Mouse (Mus musculus): ENCODE measurements around the gene Abhd4.
A peak's percentile ranks its signal among the peaks of the same experiment; 100 is the strongest.

The Abhd4 gene

DNA sequence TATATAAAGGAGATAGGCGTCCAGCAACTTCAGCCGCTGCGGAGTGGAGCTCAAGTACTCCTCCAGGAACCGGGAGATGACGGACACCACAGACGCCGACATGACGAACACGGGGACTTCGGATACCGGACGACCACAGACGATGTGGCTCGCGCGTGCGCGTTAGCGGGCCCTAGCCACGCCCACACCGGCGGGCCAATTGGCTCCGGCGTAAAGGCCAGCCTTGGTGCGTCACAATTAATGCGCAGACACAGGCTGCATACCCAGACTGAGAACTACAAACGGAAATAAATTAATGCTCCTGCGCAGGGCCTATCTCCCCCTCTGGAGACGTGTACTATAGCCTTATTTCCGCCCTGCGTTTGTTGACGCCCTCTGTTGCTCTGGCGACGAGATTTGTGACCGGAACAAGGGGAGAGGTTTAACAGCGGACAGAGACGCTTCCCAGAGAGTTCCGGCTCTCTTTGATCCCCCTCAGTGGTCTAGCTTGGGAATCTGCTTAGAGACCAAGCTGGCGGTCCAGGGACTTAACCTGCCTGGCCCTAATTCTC lies at the start of gene Abhd4, which contains the start of gene Dad1:
TSS of gene Abhd4 (plus strand) at position 448 of the 551 bp plus-strand sequence.
TSS of gene Dad1 (minus strand) at position 364 of the 551 bp plus-strand sequence.
- peak; percentile 98 to 99 for DNase-seq

DNA sequence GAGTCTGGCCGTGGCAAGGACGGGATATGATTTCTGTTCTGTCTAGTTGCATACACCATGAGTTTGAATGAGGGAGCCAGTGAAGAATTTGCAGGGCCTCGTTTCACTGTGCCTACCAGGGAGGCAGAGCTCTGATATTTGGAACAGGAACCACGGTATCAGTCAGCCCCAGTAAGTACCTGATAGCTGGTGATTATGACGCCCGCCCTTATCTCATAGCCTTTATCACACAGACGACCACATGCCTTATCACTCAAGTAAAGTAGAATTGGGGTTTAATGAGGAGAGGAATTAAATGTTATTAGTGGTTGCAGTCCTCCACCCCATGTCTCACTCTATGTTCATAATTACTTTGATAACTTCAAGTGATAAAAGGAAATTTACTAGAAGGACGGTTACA lies 49.7 kb upstream of the Abhd4 start:
- DNase-seq: no peak

DNA sequence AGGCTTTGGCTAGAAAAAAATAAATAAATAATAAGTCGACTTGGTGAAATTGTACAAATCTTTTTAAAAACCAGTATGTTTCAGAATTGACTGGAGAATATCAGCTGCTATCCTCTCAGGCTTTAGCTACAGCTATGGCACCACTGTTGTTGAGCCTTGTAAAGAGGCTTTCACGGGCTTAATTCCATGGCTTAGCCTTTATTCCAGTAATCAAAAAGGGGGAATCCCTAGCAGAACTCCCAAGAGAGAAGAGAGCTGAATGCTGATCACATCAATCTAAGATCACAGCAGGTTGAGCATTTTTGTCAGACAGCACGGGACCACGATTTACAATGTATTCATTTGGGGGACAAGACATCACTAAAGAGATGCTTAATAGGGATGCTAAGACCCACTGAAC lies 49.2 kb upstream of the Abhd4 start:
- DNase-seq: no peak

DNA sequence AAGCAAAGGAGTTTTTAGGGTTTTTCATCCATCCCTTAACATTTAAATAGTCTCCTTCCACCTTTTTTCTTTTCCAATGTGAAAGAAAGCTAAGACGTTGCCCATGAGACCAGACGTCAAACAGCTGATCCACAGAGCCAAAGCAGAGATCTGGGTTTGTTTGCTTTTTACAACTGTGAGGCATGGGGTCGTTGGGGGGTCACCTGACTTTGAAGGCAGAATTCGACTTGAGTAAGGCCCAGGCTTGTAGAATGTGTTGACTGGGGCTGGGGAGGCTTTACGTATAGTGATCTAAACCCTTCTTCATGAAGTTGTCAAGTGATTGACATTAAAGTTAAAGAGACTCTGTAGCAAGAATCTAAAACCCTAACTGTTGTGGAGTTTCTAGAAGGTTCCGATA lies 48.1 kb upstream of the Abhd4 start:
- DNase-seq: no peak

DNA sequence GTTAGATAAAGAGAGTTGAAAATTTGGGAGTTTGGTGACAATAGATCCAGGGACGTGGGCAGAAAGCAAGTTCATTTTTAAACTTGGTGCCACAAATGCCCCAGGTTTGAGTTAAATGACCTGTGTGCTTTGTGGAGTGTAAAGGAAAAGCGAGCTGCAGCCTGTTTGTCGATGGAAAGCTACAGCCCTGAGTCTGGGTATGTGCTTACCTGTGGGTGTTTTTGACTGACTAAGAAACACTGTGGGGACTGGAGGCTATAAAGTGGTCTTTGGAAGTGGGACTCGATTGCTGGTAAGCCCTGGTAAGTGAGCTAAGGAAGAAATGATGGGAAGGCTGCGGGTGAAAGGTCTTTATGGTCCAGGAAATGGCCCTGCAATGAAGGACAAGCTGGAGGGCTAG lies 47.7 kb upstream of the Abhd4 start:
- DNase-seq: no peak

DNA sequence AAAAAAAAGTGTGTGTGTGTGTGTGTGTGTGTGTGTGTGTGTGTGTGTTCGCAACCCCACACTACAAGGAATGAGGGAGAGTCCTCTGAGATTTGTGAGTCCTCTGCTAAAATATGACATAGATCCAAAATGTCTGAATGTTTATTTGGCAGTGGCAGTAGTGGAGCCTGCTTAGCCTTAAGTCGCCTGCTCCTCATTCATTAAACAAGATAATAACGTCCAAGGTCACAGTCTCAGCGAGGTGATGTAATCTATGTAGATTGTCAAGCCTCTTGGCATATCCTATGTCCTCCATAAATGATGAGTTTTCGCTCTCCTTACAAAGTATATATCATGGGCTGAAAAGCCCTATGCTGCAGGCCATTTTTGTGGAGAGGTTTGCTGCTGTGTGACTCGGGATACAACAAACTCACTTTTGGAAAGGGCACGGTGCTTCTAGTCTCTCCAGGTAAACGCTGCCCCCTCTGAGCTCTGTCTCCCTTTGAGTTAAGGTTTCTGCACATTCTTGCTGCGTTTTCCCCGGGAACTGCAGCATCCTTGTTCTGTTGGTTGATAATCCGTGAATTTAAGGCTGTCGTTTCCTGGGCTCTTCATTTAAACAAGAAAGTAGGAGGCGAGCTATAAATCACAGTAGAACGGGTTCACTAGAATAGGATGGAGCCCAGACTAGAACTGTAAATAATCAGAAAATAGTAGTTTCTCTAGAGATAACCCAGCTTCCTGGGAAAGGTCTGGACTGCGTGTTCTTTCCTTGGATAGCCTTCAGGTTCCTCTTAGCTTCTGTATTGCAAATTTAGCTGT lies 47.0 kb upstream of the Abhd4 start:
- DNase-seq: no peak

DNA sequence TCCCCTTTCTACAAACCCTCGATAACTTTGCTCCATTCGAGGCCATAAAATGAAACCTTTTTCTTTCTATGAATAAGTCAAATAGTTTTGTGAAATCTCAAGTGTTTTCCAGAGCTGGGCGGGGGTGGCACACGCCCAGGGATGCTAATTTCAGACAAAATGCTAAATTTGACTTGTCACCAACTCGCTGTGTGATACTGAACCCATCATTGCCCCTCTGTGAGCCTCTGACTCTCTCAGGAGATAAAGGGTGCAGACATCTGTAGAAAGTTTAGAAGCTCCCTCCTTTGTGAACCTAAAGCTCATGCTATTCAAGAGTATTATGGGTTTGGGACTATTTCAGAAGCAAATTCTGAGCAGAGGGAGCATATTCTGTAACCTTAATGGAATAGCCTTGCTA lies 46.1 kb upstream of the Abhd4 start:
- no peak for DNase-seq

DNA sequence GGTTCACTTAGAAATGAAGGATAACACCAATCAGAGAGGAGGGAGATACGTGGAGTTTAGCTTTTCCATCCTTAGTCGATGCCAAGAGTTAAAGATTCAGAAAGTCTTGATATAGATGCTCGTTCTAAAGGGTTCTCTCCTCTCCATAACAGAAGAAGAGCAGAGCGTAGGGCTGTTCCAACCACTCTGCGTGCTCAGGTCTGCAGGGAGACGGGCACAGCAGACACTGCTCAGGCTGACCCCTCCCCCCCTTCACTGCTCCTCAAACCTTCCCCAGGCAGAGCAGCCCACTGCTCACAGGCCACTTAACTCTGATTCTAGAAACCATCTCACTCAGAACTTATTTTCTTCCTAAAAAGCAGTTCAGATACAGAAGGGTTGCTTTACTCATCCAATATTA lies 45.2 kb upstream of the Abhd4 start:
- DNase-seq: no peak

DNA sequence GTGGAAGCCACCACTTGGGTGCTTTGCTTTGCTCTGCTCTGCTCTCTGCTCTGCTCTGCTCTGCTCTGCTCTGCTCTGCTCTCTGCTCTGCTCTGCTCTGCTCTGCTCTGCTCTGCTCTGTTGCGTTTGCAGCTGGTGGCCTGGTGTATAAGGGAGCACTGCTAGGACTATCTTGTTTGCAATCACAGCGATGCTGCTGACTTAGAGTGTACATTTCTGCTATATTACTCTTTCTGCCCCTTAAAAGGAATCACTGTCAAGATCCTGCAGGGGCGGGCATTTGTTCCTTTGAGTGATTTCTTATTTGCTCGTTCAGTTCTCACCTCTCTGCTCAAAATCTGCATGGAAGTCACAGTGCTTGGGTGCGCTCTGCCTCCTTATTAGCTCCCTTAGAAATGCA lies 44.1 kb upstream of the Abhd4 start:
- DNase-seq: no peak

DNA sequence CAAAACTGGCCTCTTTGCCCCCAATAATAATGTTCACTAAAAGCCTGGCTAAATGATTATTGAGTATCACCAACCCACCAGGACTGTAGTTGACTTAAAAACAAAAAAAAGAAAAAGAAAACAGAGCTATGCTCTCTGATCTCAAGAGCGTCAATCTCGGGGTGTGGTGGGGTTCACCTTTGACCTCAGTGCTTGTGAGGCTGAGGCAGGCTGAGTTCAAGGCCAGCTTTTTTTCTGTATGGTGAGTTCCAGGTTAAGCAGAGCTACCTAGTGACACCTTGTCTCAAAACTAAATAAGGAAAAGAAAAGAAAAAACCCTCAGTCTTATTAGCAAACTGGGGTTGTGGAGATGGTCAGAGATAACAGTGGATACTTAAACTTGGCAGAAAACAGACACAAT lies 43.6 kb upstream of the Abhd4 start:
- no peak for DNase-seq

DNA sequence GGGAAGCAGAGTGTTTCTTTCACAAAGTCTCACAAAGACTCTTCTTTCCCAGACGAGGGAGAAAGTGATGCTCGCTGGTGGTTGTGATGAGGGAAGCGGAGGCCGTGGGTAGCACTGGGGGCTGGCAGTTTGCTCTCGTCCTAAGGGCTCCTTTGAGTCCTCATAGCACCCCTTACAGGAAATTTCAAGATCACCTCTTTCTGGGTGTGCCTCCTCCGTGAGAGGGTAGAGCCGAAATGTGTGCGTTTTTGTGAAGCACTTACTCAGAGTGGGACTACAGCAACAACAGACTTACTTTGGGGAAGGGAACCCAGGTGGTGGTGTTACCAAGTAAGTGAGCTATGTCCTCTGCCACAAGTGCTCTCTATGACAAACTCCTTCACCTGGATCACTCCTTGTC lies 42.8 kb upstream of the Abhd4 start:
- DNase-seq: no peak

DNA sequence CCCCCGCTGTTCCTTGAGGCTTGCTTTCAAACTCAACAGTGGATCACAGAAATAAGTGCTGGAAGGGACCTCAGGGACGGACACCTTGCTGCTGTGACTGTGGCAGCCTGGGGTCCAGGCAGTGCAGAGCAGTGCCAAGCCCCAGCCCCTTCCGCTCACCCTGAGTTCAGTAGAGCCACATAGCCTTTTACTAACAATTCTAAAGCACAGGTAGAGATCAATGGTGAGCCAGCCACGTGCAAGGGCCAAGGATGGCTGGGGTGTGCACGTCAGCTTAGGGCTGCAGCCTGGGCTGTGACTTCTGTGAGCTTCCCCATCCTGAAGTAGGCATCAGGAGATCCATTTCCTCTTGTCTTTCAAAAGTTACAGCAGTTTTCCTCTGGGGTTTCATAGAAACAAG lies 42.2 kb upstream of the Abhd4 start:
- no peak for DNase-seq

DNA sequence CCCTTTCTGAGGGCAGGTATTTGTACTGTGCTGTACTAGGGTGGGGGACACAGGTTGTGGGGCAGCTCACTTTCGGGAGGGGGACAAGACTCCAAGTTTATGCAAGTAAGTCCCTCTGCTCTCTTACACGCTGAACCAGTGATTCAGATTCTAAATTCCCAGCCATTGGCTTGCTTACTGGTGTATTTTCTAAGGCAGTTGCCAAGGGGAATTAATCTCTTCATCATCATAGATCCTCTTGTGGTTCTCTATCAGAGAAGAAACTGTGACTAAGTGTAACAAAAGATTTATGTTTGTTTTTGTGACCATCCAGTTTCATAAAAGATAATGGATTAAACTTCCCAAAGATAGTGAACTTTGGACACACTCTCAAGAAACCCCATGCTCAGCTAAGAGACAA lies 40.3 kb upstream of the Abhd4 start:
- DNase-seq: no peak

DNA sequence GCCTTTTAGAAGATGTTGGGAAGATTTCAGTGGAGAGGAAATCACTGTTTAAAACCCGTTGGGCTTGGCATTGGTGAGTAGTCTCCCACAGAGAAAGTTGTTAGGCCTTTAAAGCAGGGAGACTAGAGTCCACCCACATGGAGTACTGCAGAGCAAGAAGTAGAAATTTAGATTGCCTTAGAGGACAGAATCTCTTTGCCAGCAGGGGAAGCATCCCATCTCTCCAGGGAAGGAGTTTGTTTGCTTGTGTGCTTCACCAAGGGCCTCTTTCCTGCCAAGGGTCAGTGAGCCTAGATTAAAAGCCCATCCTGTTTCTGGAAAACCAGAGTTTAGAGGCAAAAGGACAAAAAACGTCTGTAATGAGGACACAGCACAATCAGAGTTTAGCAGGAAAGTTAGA lies 39.5 kb upstream of the Abhd4 start:
- DNase-seq: no peak

DNA sequence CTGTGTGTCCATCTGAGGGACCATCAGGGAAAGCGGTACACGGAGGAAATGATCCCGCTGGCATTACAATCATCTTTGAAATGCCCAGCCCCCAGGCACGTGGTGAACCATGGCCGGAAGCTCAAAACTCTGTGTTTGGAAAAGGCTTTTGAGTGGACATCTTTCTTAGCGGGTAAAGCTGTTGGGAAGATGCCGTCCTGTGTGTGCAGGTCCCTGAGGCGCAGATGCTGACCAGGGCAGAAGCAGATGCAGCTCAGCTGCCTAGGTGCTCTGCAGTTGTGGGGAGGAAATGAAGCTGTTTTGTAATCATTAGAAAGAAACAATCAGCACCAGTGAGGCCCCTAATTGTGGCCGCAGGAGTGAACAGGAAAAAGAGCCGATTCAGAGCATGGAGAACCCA lies 39.1 kb upstream of the Abhd4 start:
- no peak for DNase-seq

DNA sequence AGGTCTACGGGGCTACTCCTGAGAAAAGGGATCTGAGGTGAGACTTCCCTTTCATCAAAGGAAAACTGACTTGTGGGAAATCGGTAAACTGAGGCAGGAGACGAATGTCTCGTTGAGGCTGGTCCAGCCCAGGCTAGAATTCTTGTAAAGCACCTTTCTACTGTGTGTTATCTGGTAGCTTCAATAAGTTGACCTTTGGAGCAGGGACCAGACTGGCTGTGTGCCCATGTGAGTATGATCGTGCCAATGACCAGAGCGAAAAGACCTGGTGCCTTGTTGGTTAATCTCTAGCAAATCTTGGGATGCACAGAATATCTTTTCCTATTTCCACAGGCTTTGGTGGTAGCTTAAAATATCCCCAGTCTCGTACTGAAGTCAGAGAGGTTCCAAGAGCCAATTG lies 37.9 kb upstream of the Abhd4 start:
- no peak for DNase-seq

DNA sequence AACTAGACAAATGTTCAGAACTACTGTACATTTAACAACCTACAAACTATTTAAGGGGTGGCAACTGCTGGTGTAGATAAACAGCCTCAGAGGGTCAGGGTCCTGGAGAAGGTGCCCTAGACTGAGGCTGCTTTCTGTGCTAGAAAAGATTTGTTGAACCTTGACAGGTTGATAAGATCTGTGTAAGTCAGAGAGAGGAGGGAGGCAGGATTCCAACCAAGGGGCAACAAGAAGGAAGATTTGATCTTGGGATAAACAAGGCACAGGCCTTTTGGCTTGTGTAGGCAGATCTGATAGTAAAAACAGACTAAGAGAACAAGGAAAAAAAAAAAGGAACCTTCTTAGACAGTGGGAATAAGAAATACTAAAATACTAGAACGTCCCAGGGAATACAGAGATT lies 35.8 kb upstream of the Abhd4 start:
- no peak for DNase-seq

DNA sequence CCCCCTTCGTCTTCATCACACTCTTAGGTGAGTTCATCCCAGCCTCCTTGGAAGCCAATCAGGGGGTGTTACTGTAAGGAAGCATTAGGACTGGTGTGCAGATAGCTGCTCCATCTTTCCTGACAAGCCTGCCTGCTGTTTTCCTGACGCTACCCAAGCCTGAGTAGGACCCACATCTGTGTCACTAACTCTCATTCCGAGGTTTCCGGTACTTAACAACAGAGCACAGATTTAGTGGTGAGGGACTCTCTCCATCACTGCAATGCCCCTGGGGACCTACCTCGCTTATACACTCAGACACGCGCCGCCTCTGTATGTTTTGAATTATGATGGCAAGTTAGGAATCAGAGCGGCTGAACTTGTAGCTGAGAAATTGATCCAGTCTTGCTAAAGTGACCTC lies 35.3 kb upstream of the Abhd4 start:
- no peak for DNase-seq

DNA sequence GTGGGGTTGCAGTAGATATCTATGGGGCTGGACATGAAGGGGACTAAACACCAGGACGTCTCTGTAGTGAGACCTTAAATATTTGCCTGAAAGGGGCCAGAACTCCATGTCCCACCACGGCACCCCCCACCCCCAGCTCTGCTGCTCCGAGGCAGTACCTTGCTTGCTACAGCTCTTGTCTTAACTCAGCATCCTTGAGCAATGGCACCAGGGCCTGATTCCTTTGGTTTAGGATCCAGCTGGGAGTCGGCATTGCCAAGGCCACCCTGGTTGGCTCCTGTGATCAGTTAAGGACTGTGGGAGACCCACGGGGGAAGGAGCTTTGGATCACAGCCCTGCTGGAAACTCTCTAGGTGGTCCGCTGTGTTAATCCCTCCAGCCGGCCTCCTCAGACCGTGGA lies 34.7 kb upstream of the Abhd4 start:
- DNase-seq: no peak

DNA sequence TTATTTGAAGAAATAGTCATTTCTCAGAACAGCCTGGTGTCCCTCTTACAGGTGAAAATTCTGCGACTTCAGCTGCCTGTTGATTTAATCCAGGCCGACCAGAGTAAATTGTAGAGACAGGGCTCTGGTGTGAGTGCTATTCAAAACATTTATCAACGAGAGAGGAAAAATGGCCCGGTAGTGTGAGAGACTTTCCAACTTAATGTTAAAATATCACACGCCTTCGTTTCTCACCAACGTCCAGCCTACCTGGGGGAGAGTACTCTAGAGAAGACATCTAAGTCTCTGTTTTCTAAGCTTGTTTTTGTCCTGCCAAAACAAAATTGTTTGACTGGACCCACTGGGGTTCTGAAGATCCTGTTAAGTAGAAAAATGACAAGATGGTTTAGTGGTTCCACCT lies 34.1 kb upstream of the Abhd4 start:
- no peak for DNase-seq

DNA sequence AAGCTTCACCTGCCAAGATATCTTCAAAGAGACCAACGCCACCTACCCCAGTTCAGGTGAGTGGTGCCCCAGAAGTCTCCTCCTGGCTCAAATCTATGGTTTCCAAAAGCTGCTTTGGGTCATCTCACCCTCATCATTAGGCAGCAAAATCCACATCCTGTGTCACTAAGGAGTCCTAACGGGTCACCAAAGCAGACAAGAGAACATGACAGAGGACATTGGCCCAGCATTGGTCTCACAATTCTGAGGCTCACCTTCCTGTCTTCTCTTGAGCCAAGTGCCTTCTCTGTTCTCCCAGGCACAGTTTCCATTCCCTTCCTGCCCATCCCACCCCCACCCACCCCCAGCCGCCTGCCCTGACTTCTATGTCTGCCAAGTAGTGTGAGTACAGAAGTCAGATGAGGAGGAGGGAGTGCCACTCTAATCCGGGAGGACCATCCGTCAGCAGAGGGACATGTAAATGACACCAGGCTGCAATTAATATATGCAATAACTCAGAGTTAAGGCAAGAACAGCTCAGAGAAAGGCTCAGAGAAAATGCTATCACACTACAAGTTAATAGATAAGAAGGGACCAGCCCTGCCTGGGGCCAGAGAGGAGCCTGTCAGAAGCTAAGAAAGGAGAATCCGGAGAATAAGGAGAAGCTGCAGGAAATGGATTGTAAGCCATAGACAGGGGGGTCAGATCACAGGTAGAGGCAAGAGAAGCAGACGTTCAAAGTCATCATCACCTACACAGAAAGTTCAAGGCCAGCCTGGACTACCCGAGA lies 33.1 kb upstream of the Abhd4 start:
- DNase-seq: no peak

DNA sequence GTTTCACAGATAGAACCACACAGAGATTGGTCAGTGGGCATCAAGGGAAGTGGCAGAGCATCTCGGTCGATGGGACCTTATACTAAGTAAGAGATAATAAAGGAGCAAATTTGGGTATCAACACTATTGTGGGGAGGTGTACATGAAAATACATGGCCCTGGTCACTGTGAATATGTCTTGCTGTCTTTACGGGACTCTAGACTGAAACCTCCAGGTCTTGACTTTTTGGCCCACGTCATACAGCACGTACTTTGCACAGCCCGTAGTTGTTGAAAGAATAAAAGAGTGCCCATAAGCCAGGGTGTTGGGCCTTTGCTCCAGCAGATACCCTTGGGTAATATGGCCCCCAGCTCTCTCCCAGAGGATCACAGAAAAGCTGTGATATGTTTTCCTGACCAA lies 32.3 kb upstream of the Abhd4 start:
- no peak for DNase-seq

DNA sequence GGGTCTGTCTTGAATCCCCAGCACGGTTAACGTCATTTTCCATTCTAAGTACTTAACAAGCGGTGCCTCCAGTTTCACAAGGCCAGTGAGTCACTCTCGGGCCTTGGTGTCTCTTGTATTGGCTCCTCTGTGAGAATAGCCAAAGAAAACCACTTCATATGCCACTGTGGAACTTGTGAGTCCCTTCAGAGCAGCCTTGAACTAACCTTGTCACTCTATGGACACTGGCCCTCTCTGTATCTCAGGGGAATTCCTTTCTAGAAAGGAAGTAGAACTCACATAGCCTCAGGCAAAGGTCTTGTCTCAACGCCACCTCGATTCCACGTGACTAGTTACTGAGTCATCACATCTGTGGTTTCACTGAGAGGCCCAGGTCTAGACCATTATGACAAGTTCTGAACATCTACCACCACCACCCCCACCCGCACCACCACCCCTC lies 31.7 kb upstream of the Abhd4 start:
- no peak for DNase-seq
